Comparison of ENCODE assay signal across 13 mouse cellular contexts in the genomic region with DNA sequence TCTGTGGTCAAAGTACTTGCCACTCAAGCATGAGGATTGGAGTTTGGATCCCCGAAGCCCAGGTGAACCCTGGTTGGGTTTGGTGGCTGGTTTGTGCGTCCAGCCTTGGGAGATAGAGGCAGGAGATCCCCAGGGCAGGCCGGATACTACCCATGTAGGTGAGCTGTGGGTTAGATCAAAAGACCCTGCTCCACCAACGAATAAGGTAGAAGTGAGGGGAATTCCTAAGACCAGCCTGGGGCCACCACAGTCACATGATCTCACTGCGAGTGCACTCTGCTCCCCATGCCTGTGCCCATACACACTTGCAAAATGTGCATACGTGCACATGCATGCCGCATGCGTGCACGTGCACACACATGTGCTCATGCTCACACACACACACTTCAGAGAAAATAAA.
"Had no signal": no experiment of that assay in that cellular context is flagged by ENCODE, and none has a peak within 500 bp of the region (broad histone marks: within the 10 kb centered on the region; RNA-seq: fewer than 3 reads in every experiment).

No protein-coding gene starts in this region.

- H3K27ac ChIP-seq: limb, embryonic 13.5 days; liver, embryonic 15.5 days; midbrain, embryonic 15.5 days; neural tube, embryonic 13.5 days; stomach, embryonic 15.5 days had no signal

- H3K27me3 ChIP-seq: limb, embryonic 13.5 days; liver, embryonic 15.5 days; midbrain, embryonic 15.5 days; neural tube, embryonic 13.5 days; stomach, embryonic 15.5 days had no signal

- H3K4me3 ChIP-seq: limb, embryonic 13.5 days; liver, embryonic 15.5 days; midbrain, embryonic 15.5 days; neural tube, embryonic 13.5 days; stomach, embryonic 15.5 days had no signal

- H3K4me2 ChIP-seq: limb, embryonic 13.5 days; liver, embryonic 15.5 days; midbrain, embryonic 15.5 days; neural tube, embryonic 13.5 days; stomach, embryonic 15.5 days had no signal

- H3K36me3 ChIP-seq: limb, embryonic 13.5 days; liver, embryonic 15.5 days; midbrain, embryonic 15.5 days; neural tube, embryonic 13.5 days; stomach, embryonic 15.5 days had no signal

- H3K9ac ChIP-seq: limb, embryonic 13.5 days; liver, embryonic 15.5 days; midbrain, embryonic 15.5 days; neural tube, embryonic 13.5 days; stomach, embryonic 15.5 days had no signal

- DNase-seq: kidney, postnatal 25 days; layer of hippocampus, postnatal 36 days; lung, adult 2 months; lung, postnatal 36 days; right cerebral cortex, postnatal 14 days; thymus, adult 2 months; thymus, postnatal 25 days had no signal

- H3K4me1 ChIP-seq: liver, embryonic 15.5 days had no signal

- H3K9me3 ChIP-seq: limb, embryonic 13.5 days; liver, embryonic 15.5 days; midbrain, embryonic 15.5 days; neural tube, embryonic 13.5 days; stomach, embryonic 15.5 days had no signal

- ATAC-seq: lung, postnatal 0 days; midbrain, embryonic 15.5 days had no signal
